Mouse (Mus musculus) myocyte (in vitro differentiated cells): Measurements from ENCODE around the gene Cep152.

Experiments used
- MYOD1 ChIP-seq, 3 experiments: IDR thresholded peaks; one replicate each; pipeline ENCODE4 v1.6.1; 2011; ENCODE audit warnings: control low read depth in 2 of 3, low read depth in 2 of 3, mild to moderate bottlenecking in 2 of 3, moderate library complexity in 1 of 3; ENCODE audit not compliant: insufficient read length in 2 of 3, control insufficient read depth in 1 of 3
- MYOG ChIP-seq, 3 experiments: IDR thresholded peaks; one replicate each; pipeline ENCODE4 v1.6.1; 2011; ENCODE audit warnings: control low read depth in 2 of 3, low read depth in 2 of 3, mild to moderate bottlenecking in 2 of 3; ENCODE audit not compliant: insufficient read length in 2 of 3, control insufficient read depth in 1 of 3, insufficient read depth in 1 of 3
- USF1 ChIP-seq: IDR thresholded peaks from one replicate; pipeline ENCODE4 v1.6.1; 2011; ENCODE audit warnings: low read depth, mild to moderate bottlenecking, control low read depth, moderate library complexity

GRCm38 (mm10) chr2:125665213-125665612 lies 40.3 kb upstream of the Cep152 start:
- TF ChIP-seq MYOG (IDR thresholded peaks at IDR 0.05; ENCODE audit: control insufficient read depth in 1 of 3, insufficient read depth in 1 of 3, insufficient read length in 2 of 3, low read depth in 2 of 3): no peak
- no peak for TF ChIP-seq MYOD1 (IDR thresholded peaks at IDR 0.05; ENCODE audit: control insufficient read depth in 1 of 3, insufficient read length in 2 of 3, low read depth in 2 of 3)
- no peak for TF ChIP-seq USF1
